Mouse (Mus musculus) C2C12 (cell line): Measurements from ENCODE around the gene 1700025G04Rik. TPM values are rescaled to one million over a fixed set of nuclear protein-coding genes. Genes with fewer than 3 reads are reported as not detected.

Source experiments
- H3K27me3 ChIP-seq: one replicate; pipeline ENCODE4 v1.6.1; 2011; ENCODE audit not compliant: control insufficient read depth, insufficient read depth, insufficient read length
- H3K36me3 ChIP-seq: one replicate; pipeline ENCODE4 v1.6.1; 2011; ENCODE audit not compliant: control insufficient read depth, insufficient read depth
- H3K4me3 ChIP-seq: one replicate; pipeline ENCODE4 v1.5.1; 2011; ENCODE audit warnings: mild to moderate bottlenecking, control low read depth; ENCODE audit not compliant: poor library complexity, insufficient read depth, severe bottlenecking
- H3K79me2 ChIP-seq: one replicate; pipeline ENCODE4 v1.6.1; 2011; ENCODE audit not compliant: control insufficient read depth, insufficient read depth
- H3K79me3 ChIP-seq: one replicate; pipeline ENCODE4 v1.6.1; 2011; ENCODE audit warnings: low read depth, control low read depth
- H3ac ChIP-seq: one replicate; pipeline ENCODE3; 2011; ENCODE audit warnings: low read depth; ENCODE audit not compliant: control insufficient read depth, insufficient read length
- CEBPB ChIP-seq: IDR thresholded peaks from one replicate; pipeline ENCODE4 v1.6.1; 2011; ENCODE audit warnings: low read depth, mild to moderate bottlenecking, control low read depth, moderate library complexity
- CTCF ChIP-seq: IDR thresholded peaks from one replicate; pipeline ENCODE4 v1.5.1; 2011; ENCODE audit not compliant: control insufficient read depth, insufficient read depth, insufficient read length
- FOSL1 ChIP-seq: IDR thresholded peaks from one replicate; pipeline ENCODE4 v1.8.0; 2011; ENCODE audit warnings: mild to moderate bottlenecking, low read length; ENCODE audit not compliant: poor library complexity, insufficient read depth, severe bottlenecking
- MAX ChIP-seq: IDR thresholded peaks from one replicate; pipeline ENCODE4 v1.6.1; 2011; ENCODE audit warnings: mild to moderate bottlenecking, control low read depth
- MYOD1 ChIP-seq: IDR thresholded peaks from one replicate; pipeline ENCODE4 v1.6.1; 2011; ENCODE audit warnings: low read depth; ENCODE audit not compliant: control insufficient read depth, insufficient read length
- MYOG ChIP-seq: IDR thresholded peaks from one replicate; pipeline ENCODE4 v1.6.1; 2011; ENCODE audit not compliant: control insufficient read depth, insufficient read length; ENCODE audit errors: extremely low read depth
- USF1 ChIP-seq: IDR thresholded peaks from one replicate; pipeline ENCODE4 v1.6.1; 2011; ENCODE audit warnings: low read depth, mild to moderate bottlenecking, control low read depth, moderate library complexity
- polyA plus RNA-seq: library from polyadenylated mRNA; unstranded; fragments of >200 nt; fragmentation: generic; extraction: Trizol; gene quantifications from one replicate; pipeline ENCODE4 v1.2.1, GENCODE M21; 2012; ENCODE audit warnings: missing spikeins

The 1700025G04Rik gene
- polyA plus RNA-seq, 1 experiment: 2.1 TPM

DNA sequence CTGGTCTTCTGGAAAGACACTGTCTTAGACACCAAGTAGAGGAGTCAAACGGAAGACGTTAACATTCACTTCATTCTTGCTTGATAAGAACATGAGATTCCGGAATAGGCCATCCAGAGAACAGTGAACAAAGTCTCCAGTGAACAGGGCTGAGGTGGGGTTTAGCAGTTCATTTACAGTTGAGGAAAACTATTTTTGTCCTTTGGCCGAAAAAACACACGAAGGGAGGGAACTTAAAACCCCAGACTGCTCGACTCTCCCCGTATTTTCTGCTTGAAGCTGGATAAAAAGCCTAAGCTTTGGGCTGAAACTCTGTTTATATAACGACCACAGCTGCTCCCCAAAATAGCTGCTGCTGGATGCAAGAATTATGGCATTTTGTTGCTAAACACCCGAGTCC is 198.7 kb downstream of the 1700025G04Rik start:
- H3K36me3 ChIP-seq: no peaks in the 10 kb centered on the region
- no peak overlapping the region for H3K4me3 ChIP-seq
- H3K27me3 ChIP-seq: no peaks in the 10 kb centered on the region
- H3K79me3 ChIP-seq: no peaks in the 10 kb centered on the region
- H3ac ChIP-seq: no peak overlapping the region
- no peaks in the 10 kb centered on the region for H3K79me2 ChIP-seq
- TF ChIP-seq USF1 (no peak), MYOD1 (no peak), MAX (no peak), CEBPB (no peak), CTCF (no peak), FOSL1 (no peak), MYOG (no peak)

DNA sequence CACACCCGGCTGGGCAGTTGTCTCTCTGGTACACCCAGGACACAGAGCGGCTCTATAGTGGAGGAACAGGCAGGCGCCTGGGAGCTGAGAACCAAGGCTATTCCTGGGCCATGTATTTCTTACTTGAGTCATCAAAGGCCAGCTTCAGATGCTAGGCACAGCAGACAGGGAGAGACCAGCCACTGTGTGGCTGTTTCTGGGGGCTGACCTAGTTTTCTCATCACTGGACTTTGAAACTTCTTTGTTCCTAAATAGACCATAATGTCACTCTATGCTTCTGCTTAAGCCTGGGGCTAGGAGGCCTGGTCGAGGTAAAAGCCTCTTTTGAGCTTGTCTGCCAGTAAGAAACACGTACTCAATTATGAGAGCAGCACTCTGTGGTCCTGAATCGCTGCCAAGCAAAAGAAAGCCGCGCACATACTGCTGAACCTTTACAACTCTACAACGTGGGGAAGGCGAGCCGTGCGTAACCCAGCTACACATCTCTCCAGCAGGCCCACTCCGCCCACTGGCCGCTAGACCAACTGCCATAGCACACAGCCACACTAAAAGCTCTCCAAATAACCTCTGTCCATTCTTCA is 199.8 kb downstream of the 1700025G04Rik start:
- Histone ChIP-seq H3K79me3 (no peaks in the 10 kb centered on the region), H3K79me2 (no peaks in the 10 kb centered on the region), H3K4me3 (no peak overlapping the region), H3K27me3 (no peaks in the 10 kb centered on the region), H3ac (no peak overlapping the region), H3K36me3 (no peaks in the 10 kb centered on the region)
- no peak for TF ChIP-seq MAX
- TF ChIP-seq USF1: no peak
- TF ChIP-seq CEBPB: no peak
- TF ChIP-seq FOSL1: no peak
- TF ChIP-seq MYOG: no peak
- no peak for TF ChIP-seq MYOD1
- TF ChIP-seq CTCF: no peak

DNA sequence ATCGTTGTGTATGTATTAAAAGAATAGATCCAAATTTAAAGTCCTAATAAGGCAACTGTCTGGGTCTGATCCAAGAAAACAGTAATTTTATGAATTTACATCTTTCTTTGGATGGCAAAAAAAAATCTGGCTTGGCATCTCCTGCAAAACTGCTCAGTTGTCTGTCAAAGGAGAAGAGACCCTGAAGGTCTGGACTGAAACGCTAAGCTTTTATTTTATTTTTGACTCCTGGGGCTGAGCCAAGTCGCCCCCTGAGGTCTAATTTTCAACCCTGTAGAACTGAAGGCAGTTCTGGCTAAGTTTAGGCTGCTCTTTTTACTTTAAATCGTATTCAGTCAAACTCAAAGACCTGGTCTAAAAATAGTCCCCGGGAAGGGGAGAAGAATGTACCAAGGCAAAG is 202.3 kb downstream of the 1700025G04Rik start:
- no peak for TF ChIP-seq MYOD1
- no peak for TF ChIP-seq USF1
- TF ChIP-seq CTCF: no peak
- H3K36me3 ChIP-seq: no peaks in the 10 kb centered on the region

DNA sequence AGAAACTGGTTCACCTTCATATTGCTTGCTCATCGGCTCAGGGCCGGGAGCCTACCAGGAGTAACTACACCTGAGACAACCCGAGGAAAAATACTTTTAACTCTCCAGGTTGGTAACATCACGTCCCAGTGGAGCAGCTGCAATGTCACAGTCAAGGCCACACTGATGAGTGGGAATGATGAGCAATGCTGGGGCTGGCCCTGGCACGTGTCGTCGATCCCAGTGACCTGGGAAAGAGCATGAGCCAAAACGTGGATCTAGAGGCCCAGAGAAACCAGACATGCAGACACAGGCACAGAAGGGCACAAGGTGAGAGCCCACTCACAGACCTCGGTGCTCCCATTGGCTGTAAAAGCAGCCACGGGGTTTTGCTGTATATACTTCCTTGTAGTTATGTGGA is 202.8 kb downstream of the 1700025G04Rik start:
- no peak for TF ChIP-seq FOSL1
- no peak for TF ChIP-seq MAX
- TF ChIP-seq MYOD1: no peak
- no peak for TF ChIP-seq USF1
- TF ChIP-seq MYOG: no peak
- no peak for TF ChIP-seq CEBPB
- no peak for TF ChIP-seq CTCF
- Histone ChIP-seq H3ac (no peak overlapping the region), H3K27me3 (no peaks in the 10 kb centered on the region), H3K36me3 (no peaks in the 10 kb centered on the region), H3K79me2 (no peaks in the 10 kb centered on the region), H3K79me3 (no peaks in the 10 kb centered on the region), H3K4me3 (no peak overlapping the region)

More for the DNA sequence above, 202.3 kb downstream of the 1700025G04Rik start:
- Histone ChIP-seq H3K79me2 (no peaks in the 10 kb centered on the region), H3K79me3 (no peaks in the 10 kb centered on the region), H3K4me3 (no peak overlapping the region), H3ac (no peak overlapping the region), H3K27me3 (no peaks in the 10 kb centered on the region)

DNA sequence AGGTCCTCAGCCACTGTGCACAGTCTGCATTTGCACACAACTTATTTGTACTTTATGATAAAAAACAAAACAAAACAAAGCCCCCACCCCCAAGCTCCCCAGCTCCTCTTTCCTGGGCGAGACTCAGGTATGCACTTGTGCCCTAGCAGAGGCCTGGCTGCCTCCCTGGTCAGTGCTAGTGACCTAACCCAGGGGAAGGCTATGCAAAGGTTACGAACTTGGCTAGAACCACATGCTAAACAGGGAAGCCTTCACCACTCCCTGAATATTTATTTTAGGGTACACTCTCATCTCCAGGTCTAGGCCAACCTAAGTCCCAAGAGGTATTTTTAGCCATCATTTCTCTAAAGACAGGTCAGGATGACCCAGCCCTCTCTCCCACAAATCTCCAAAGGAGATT is 203.8 kb downstream of the 1700025G04Rik start:
- no peak overlapping the region for H3K4me3 ChIP-seq
- H3ac ChIP-seq: no peak overlapping the region
- TF ChIP-seq CTCF: no peak
- no peak for TF ChIP-seq MYOG
- no peak for TF ChIP-seq FOSL1
- TF ChIP-seq MYOD1: no peak
- no peak for TF ChIP-seq USF1
- TF ChIP-seq CEBPB: no peak
- no peak for TF ChIP-seq MAX
- H3K79me3 ChIP-seq: no peaks in the 10 kb centered on the region
- no peaks in the 10 kb centered on the region for H3K27me3 ChIP-seq
- H3K79me2 ChIP-seq: no peaks in the 10 kb centered on the region
- no peaks in the 10 kb centered on the region for H3K36me3 ChIP-seq

- H3K79me3 ChIP-seq: no peaks in the 10 kb centered on the region
- no peak for TF ChIP-seq CTCF
- TF ChIP-seq FOSL1: no peak
- no peak for TF ChIP-seq CEBPB
- TF ChIP-seq MYOG: no peak
- TF ChIP-seq MYOD1: no peak
- no peak for TF ChIP-seq USF1
- TF ChIP-seq MAX: no peak
- no peaks in the 10 kb centered on the region for H3K36me3 ChIP-seq
- no peaks in the 10 kb centered on the region for H3K27me3 ChIP-seq
- H3K79me2 ChIP-seq: no peaks in the 10 kb centered on the region
- H3K4me3 ChIP-seq: no peak overlapping the region
- no peak overlapping the region for H3ac ChIP-seq
Observed at GRCm38 (mm10) chr1:151881253-151881652, 208.7 kb downstream of the 1700025G04Rik start.
